Mouse (Mus musculus) G1E-ER4 (cell line): ENCODE measurements around the gene Scgb1a1. TPM values are rescaled to one million over a fixed set of nuclear protein-coding genes. Genes with fewer than 3 reads are reported as not detected.

Source experiments
- GATA1 ChIP-seq: IDR thresholded peaks from one replicate; pipeline ENCODE4 v1.8.0; 2012; ENCODE audit warnings: low read length, inconsistent platforms
- polyA plus RNA-seq: library from polyadenylated mRNA; stranded (reverse); fragments of >175 nt; gene quantifications from 2 replicates; pipeline ENCODE4 v1.2.3, GENCODE M21; 2012

Gene Scgb1a1
- polyA plus RNA-seq, 1 experiment: not detected

GRCm38 (mm10) chr19:9076982-9077660 lies 10.6 kb downstream of the Scgb1a1 start:
- TF ChIP-seq GATA1: no peak

GRCm38 (mm10) chr19:9076035-9076434 lies 11.7 kb downstream of the Scgb1a1 start:
- TF ChIP-seq GATA1: no peak

- no peak for TF ChIP-seq GATA1
These were observed 12.2 kb downstream of the Scgb1a1 start for GRCm38 (mm10) chr19:9075558-9075957.

DNA sequence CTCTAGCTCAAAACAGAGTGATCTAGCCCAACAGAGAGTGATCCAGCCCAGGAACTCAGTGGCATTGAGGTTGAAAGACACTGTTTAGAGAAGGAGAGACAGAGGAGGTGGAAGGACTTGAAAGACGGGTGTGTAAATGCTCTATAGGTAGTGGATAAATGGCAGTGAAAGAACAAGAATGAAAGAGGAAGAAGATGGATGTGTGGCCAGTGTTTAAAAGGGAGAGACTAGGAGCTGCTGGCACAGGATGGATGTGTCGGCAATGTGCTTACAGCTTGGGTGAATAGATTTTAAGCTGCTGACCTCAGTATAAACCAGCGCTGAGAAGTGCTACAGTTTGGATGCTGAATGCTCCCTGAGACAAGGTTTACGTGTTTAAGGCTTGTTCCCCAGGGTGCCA lies 13.3 kb downstream of the Scgb1a1 start:
- no peak for TF ChIP-seq GATA1

DNA sequence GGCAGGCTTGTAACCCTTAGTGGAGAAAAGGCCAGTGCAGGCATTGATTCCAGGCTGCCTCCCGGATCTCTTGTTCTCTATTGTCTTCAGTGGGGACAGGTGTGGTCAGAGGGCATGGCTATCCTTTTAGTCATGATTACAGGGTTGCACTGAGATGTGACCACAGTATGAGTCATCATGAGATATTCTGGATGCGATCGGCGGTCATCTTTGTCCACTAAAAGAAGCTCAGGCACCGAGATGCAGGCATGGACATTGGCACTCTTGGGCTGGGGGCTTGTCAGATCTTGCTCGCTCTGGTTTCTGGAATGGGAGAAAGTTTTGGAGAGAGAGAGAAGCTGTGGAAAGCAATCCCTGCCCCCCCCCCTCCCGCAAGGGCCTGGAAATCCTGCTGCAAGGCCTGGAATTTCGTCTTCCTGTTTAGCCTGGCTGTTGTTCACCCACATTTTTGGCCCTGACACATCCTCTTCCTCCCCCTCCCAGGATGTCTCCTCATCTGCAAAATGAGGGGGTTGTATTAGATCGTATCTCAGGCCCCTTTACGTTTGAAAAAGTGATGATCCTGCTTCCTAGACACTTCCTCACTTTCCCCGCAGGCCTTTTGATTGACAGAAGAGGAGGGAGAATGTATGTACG lies 13.9 kb downstream of the Scgb1a1 start:
- no peak for TF ChIP-seq GATA1

GRCm38 (mm10) chr19:9072157-9072530 lies 15.6 kb downstream of the Scgb1a1 start:
- TF ChIP-seq GATA1: no peak

GRCm38 (mm10) chr19:9071456-9072156 lies 16.2 kb downstream of the Scgb1a1 start:
- TF ChIP-seq GATA1: no peak

GRCm38 (mm10) chr19:9070316-9070715 lies 17.4 kb downstream of the Scgb1a1 start:
- no peak for TF ChIP-seq GATA1

DNA sequence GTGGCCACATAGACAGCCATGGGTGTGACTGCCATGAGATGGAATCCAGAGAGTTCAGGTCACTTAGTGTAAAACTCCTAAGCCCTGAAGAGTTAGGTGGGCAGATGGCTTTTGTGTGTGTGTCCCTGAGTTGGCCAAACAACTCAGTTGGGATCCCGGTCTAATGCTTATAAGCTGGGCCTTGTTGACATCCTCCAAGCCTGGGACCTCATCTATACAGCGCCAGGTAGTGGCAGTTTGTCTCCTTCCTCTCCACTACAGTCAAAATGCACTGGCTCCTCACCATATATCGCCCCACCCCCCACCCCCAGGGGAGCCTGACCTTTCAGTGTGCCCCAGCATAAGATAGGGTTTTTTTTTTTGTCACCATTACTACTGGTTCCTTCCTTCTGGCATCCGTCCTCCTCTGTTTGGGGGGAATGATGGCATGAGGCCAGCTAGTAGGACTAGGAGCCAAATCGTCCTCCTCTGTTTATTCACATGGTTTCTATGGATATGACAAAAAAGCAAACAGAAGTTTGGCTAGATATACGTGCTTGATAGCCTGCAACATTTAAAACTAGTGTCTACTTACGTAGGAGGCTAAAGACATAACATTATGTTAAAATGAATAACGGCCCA lies 18.0 kb downstream of the Scgb1a1 start:
- no peak for TF ChIP-seq GATA1

GRCm38 (mm10) chr19:9067292-9067691 lies 20.5 kb downstream of the Scgb1a1 start:
- TF ChIP-seq GATA1: no peak

GRCm38 (mm10) chr19:9065621-9066561 lies 21.9 kb downstream of the Scgb1a1 start:
- TF ChIP-seq GATA1: no peak

DNA sequence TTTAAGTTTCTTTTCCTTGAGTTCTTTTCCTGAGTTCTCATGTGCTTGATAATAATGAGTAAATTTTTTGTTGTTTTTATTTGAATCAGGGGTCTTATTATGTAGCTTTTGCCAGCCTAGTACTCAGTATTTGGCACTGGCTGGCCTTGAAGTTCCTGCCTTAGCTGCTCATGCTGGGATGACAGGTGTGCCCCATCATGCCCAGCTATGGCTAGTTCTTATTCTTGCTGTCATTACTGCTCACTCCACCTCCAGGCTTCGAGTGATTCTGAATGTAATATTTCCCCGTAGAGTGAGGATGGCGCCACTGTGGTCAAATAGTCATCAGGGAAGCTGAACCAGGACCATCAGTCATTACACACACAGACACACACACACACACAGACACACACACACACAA lies 23.9 kb downstream of the Scgb1a1 start:
- no peak for TF ChIP-seq GATA1

DNA sequence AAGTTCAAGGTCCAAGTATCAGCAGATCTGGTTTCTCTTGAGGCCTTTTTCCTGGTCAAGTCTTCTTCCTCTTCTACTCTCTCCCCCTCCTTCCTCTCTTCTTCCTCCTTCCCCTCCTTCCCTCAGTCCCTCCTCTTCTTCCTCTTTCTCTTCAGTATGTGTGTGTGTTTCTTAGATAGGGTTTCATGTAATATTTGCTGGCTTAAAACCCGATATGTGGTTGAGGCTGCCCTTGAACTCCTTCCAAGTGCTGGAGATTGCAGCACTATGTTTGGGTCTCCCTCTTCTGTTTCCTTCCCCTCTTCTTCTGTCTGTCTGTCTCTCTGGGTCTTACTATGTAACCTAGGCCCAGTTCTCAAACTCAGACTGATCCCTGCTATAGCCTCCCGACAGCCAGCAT lies 24.9 kb downstream of the Scgb1a1 start:
- TF ChIP-seq GATA1: no peak

DNA sequence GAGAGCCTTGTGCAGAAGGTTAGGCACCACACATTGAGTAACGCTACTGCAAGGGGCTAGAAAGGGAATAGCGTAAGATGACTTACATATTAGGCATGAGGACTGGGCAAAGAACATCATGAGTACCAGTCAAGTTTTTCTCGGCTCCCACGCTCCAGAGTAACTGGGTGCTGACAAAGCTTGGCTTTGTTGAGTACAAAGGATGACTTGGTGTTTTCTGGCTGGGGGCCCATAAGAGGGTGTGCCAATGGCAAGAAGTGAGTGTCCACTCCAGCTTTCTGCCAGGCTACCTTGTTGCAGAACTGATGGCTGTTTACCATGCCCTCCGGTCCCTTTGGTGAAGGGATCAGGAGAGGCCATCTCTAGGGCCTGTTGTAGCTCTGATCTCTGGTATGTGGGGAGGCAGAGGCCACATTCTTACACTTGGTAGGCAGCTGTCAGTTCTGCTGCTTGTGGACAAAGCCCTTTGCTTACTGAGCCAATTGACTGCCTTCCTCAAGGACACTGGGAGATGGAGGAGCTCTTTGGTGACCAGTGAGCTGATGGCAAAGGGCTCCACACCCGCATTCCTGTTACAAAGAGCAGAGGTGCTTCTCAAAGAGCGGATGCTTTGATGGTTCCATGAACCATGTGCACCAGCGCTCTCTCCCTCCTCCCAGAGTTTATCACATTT lies 26.4 kb downstream of the Scgb1a1 start:
- TF ChIP-seq GATA1: no peak

DNA sequence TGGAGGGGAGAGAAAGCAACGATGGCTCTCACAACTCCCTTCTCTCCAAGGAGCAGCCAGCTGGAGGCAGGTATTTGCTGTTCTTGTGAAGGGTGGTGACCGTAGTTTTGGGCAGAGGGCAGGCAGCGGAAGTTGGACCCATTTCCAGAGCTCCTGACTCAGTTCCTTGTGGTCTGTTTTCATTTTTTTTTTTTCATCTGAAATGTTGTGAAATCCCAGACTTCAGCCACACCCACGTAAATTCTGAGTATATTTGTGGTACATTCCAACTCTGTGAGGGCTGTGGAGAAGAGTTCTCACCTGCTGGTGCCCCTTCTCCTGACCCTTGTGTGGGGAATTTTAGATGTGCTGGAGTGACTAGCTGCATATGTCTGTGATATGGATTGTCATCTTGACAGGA lies 27.7 kb downstream of the Scgb1a1 start:
- TF ChIP-seq GATA1: no peak
